Mouse (Mus musculus) limb, embryonic 13.5 days (tissue): ENCODE data around the gene Bend7. TPM values are rescaled to one million over a fixed set of nuclear protein-coding genes. Genes with fewer than 3 reads are reported as not detected.

ENCODE experiments used
- ATAC-seq: fragments of 200-750 bp; cut with Nextera tagmentation; 2 replicates; pipeline ENCODE4 v1.8.0; 2017; ENCODE audit warnings: low read depth, moderate number of reproducible peaks, moderate TSS enrichment; ENCODE audit not compliant: low FRiP score
- H3K27ac ChIP-seq: fragments of 300-500 bp; sonication (generic); 2 replicates; pipeline ENCODE4 v1.5.1; 2015; ENCODE audit warnings: inconsistent platforms, mild to moderate bottlenecking, moderate library complexity
- H3K27me3 ChIP-seq: fragments of 300-500 bp; sonication (generic); 2 replicates; pipeline ENCODE4 v1.6.1; 2015; ENCODE audit warnings: mild to moderate bottlenecking, inconsistent platforms
- H3K36me3 ChIP-seq: fragments of 300-500 bp; sonication (generic); 2 replicates; pipeline ENCODE4 v1.6.1; 2015; ENCODE audit warnings: inconsistent platforms, mild to moderate bottlenecking, moderate library complexity
- H3K4me1 ChIP-seq: fragments of 300-500 bp; sonication (generic); 2 replicates; pipeline ENCODE4 v1.6.1; 2015; ENCODE audit warnings: inconsistent platforms
- H3K4me2 ChIP-seq: fragments of 300-500 bp; sonication (generic); replicated peaks from 2 replicates; pipeline ENCODE4 v1.6.1; 2015; ENCODE audit warnings: inconsistent platforms, mild to moderate bottlenecking, moderate library complexity
- H3K4me3 ChIP-seq: fragments of 300-500 bp; sonication (generic); 2 replicates; pipeline ENCODE4 v1.5.1; 2015; ENCODE audit warnings: moderate library complexity, mild to moderate bottlenecking, inconsistent platforms
- H3K9ac ChIP-seq: fragments of 300-500 bp; sonication (generic); 2 replicates; pipeline ENCODE4 v1.6.1; 2015; ENCODE audit warnings: mild to moderate bottlenecking, inconsistent platforms
- H3K9me3 ChIP-seq: fragments of 300-500 bp; sonication (generic); 2 replicates; pipeline ENCODE4 v1.6.1; 2016; ENCODE audit warnings: inconsistent platforms
- WGBS: fragments of 180-500 bp; shearing (Covaris S2); methylation state at CpG from one replicate; pipeline ENCODE4 v1.1.7; 2015; 5-methylcytosine and 5-hydroxymethylcytosine counted together
- polyA plus RNA-seq: library from polyadenylated mRNA; unstranded; fragments of >200 nt; fragmentation: Nextera tagmentation; extraction: Ambion mirVana; gene quantifications from 2 replicates; pipeline ENCODE4 v1.2.1, GENCODE M21; 2015

Gene Bend7
- polyA plus RNA-seq, 1 experiment from 2014 or later, result 1.4 TPM

DNA sequence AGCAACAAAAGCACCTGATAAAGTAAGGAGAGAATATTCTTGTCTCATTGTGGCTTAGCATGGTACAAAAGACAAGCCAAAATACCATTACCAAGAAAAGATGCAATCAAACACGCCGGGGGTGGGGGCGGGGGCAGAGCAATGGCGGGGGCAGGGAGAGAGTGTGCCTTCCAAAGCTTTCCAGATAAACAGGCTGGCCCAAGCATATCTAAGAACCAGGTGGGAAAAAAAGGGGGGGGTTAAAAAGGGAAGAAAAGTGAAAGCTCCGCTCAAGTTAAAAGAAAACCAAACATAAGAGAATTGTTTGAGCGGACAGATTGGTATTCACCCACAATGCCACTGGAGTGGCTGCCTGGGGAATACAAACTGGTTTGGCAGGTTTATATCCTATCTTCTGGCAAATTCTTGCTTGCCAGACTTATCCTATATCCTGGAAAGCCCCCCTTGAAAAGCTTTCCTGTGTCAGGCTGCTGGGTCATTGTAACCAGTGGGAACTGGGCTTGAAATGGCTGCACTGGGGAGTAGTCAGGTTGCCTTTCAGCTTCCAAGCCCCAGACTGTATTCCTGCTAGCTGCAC lies 111.9 kb downstream of the Bend7 start:
- Histone ChIP-seq H3K4me3 (no peak overlapping the region), H3K9me3 (no peaks in the 10 kb centered on the region), H3K27ac (no peak overlapping the region), H3K9ac (no peak overlapping the region), H3K36me3 (no peaks in the 10 kb centered on the region), H3K4me1 (no peaks in the 10 kb centered on the region), H3K27me3 (no peaks in the 10 kb centered on the region), H3K4me2 (no peak overlapping the region)
- ATAC-seq, result no peak
- 79% methylated on average over 6 of the region's 6 CpGs for WGBS

DNA sequence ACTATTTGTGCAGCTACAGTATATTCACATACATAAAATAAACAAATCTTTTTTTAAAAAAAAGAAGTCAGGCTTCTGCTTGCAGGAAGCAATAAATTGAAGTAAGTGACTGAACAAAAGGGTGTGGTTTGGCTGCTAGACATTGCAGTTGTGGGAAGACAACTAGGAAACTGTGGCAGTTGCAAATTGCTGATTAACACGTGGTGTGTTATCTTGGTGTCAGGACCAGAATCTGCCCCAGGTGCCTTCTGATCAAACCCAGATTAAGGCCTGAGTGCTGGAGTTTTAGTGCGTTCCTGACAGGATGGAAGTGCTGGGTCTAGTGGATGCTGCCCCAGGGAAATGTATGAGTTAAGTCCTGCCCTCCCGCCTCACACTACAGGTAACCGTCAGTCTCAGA lies 113.9 kb downstream of the Bend7 start:
- Histone ChIP-seq H3K4me2 (no peak overlapping the region), H3K36me3 (no peaks in the 10 kb centered on the region), H3K9ac (no peak overlapping the region), H3K27me3 (no peaks in the 10 kb centered on the region), H3K9me3 (no peaks in the 10 kb centered on the region), H3K4me3 (no peak overlapping the region), H3K27ac (no peak overlapping the region), H3K4me1 (no peaks in the 10 kb centered on the region)
- 53% methylated on average over 4 of the region's 4 CpGs for WGBS
- ATAC-seq, result no peak

DNA sequence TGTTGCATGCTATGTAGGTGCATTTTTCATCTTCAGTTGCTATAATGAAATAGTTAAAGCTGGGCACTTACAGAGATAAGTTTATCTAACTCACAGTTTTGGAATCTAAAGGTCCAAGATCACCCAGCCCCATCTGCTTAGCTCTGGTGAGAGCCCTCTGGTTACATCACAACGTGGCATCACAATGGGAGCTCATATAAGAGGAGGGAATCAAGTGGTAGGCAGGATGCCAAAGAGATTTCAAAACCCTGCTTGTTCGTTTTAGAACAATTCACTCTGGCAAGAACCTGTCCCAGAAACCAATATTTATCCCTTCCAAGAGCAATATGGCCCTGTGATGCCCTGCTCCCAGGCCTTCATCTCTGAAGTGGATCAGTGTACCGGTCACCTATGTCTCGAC lies 114.5 kb downstream of the Bend7 start:
- ATAC-seq, result no peak
- H3K4me1 ChIP-seq, result no peaks in the 10 kb centered on the region
- no peak overlapping the region for H3K4me3 ChIP-seq
- no peaks in the 10 kb centered on the region for H3K27me3 ChIP-seq
- H3K36me3 ChIP-seq, result no peaks in the 10 kb centered on the region
- H3K9me3 ChIP-seq, result no peaks in the 10 kb centered on the region
- H3K27ac ChIP-seq, result no peak overlapping the region
- 80% methylated on average over 4 of the region's 4 CpGs for WGBS
- no peak overlapping the region for H3K4me2 ChIP-seq
- H3K9ac ChIP-seq, result no peak overlapping the region

DNA sequence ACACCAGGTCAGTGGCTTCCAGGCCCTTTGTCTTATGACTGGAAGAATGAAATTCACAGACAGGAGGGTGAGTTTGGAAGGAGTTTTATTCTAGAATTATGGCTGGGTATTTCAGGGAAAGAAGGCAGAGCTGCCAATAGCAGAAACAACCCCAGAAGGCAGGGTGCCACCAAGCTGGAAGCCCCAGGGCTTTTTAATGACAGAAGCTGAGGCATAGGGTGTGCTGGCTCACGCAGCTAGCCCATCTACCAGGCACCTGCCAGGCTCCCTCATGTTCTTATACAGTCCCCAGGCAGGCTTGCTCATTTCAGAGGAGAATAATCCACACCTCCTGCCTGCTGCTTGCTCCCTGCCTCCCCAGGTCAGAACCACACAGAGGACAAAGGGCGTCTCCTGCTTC lies 131.8 kb downstream of the Bend7 start:
- 84% methylated on average over 2 of the region's 2 CpGs for WGBS
- Histone ChIP-seq H3K9me3 (no peaks in the 10 kb centered on the region), H3K36me3 (no peaks in the 10 kb centered on the region), H3K9ac (no peak overlapping the region), H3K4me2 (no peak overlapping the region), H3K4me3 (no peak overlapping the region), H3K27ac (no peak overlapping the region), H3K4me1 (no peaks in the 10 kb centered on the region), H3K27me3 (no peaks in the 10 kb centered on the region)
- no peak for ATAC-seq

Other genes with a start within 250 kb of the Bend7 start
- 39.0 and 40.1 TPM in 2 replicates for gene Prpf18, start 65.7 kb upstream of the Bend7 start, polyA plus RNA-seq
- gene Sephs1, start 163.7 kb downstream of the Bend7 start, polyA plus RNA-seq, result 93.1 and 93.4 TPM in 2 replicates
- 55.0 and 56.7 TPM in 2 replicates for gene Phyh, start 201.2 kb downstream of the Bend7 start, polyA plus RNA-seq